Mouse (Mus musculus) testis, adult 2 months (tissue): ENCODE data around the gene Cda.

ENCODE experiments used
- CTCF ChIP-seq: fragments of 200-500 bp; IDR thresholded peaks from 2 replicates; pipeline ENCODE4 v1.5.1; 2012; ENCODE audit warnings: low read depth, mild to moderate bottlenecking, inconsistent platforms, low read length, moderate library complexity; ENCODE audit not compliant: control insufficient read depth, insufficient read depth, insufficient replicate concordance
- POLR2A ChIP-seq: fragments of 200-500 bp; IDR thresholded peaks from 2 replicates; pipeline ENCODE4 v1.6.1; 2012; ENCODE audit warnings: low read depth, mild to moderate bottlenecking, inconsistent platforms, low read length, moderate library complexity; ENCODE audit not compliant: control insufficient read depth

- TF ChIP-seq CTCF (no peak), POLR2A (no peak)
Observed at GRCm38 (mm10) chr4:138342778-138343177, 25.0 kb downstream of the Cda start.
